Mouse (Mus musculus) C2C12 (cell line): ENCODE measurements at regions not wholly inside any gene's neighbourhood (a gene's known extent, or its start where the extent isn't known, plus 50 kb on each side); places are given as distances from the start of the nearest gene placed in this dataset.

Source experiments
- CEBPB ChIP-seq: IDR thresholded peaks from one replicate; pipeline ENCODE4 v1.6.1; 2011; ENCODE audit warnings: low read depth, mild to moderate bottlenecking, control low read depth, moderate library complexity
- CTCF ChIP-seq: IDR thresholded peaks from one replicate; pipeline ENCODE4 v1.5.1; 2011; ENCODE audit not compliant: control insufficient read depth, insufficient read depth, insufficient read length
- FOSL1 ChIP-seq: IDR thresholded peaks from one replicate; pipeline ENCODE4 v1.8.0; 2011; ENCODE audit warnings: mild to moderate bottlenecking, low read length; ENCODE audit not compliant: poor library complexity, insufficient read depth, severe bottlenecking
- MAX ChIP-seq: IDR thresholded peaks from one replicate; pipeline ENCODE4 v1.6.1; 2011; ENCODE audit warnings: mild to moderate bottlenecking, control low read depth
- MYOD1 ChIP-seq: IDR thresholded peaks from one replicate; pipeline ENCODE4 v1.6.1; 2011; ENCODE audit warnings: low read depth; ENCODE audit not compliant: control insufficient read depth, insufficient read length
- MYOG ChIP-seq: IDR thresholded peaks from one replicate; pipeline ENCODE4 v1.6.1; 2011; ENCODE audit not compliant: control insufficient read depth, insufficient read length; ENCODE audit errors: extremely low read depth
- USF1 ChIP-seq: IDR thresholded peaks from one replicate; pipeline ENCODE4 v1.6.1; 2011; ENCODE audit warnings: low read depth, mild to moderate bottlenecking, control low read depth, moderate library complexity

DNA sequence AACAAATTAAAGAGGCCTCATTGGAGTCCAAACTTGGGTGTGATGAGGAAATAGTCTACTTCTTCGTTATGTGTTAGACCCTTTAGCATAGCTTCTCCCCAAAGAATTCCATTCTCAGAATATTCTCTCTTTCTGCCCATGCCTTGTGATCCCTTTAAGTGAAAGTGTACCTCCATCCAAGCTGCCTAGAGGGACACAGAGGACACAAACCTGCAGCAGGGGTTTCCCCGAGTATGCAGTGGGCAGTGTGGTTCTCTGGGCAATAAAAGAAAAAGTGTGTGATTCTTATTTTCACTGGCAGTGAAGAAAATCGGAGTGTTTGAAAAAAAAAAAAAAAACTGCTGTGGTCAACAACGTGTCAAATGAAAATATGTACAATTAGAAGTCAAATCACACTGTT is 331.9 kb upstream of the Prkd1 start:
- TF ChIP-seq USF1 (no peak), CTCF (no peak), MYOG (no peak), CEBPB (no peak), FOSL1 (no peak), MYOD1 (no peak), MAX (no peak)
